Mouse (Mus musculus) forebrain, embryonic 10.5 days (tissue): ENCODE measurements at regions not wholly inside any gene's neighbourhood (a gene's known extent, or its start where the extent isn't known, plus 50 kb on each side); places are given as distances from the start of the nearest gene placed in this dataset.

Experiments used
- DNase-seq: peaks from one replicate; pipeline ENCODE4 v3.0.0-alpha.2; 2017; ENCODE audit warnings: low spot score; ENCODE audit errors: extremely low spot score
- H3K27ac ChIP-seq: fragments of 300-500 bp; sonication (generic); 2 replicates; pipeline ENCODE4 v1.5.1; 2016; ENCODE audit warnings: mild to moderate bottlenecking
- H3K27me3 ChIP-seq: fragments of 300-500 bp; sonication (generic); 2 replicates; pipeline ENCODE4 v1.6.1; 2016; ENCODE audit warnings: mild to moderate bottlenecking; ENCODE audit not compliant: poor library complexity, severe bottlenecking
- H3K36me3 ChIP-seq: fragments of 300-500 bp; sonication (generic); replicated peaks from 2 replicates; pipeline ENCODE4 v1.6.1; 2016; ENCODE audit warnings: mild to moderate bottlenecking, moderate library complexity
- H3K4me1 ChIP-seq: fragments of 300-500 bp; sonication (generic); 2 replicates; pipeline ENCODE4 v1.6.1; 2016
- H3K4me3 ChIP-seq: fragments of 300-500 bp; sonication (generic); 2 replicates; pipeline ENCODE4 v1.5.1; 2016; ENCODE audit warnings: mild to moderate bottlenecking, moderate library complexity
- H3K9me3 ChIP-seq: fragments of 300-500 bp; sonication (generic); 2 replicates; pipeline ENCODE4 v1.6.1; 2016; ENCODE audit warnings: mild to moderate bottlenecking, moderate library complexity
- WGBS: fragments of 180-500 bp; shearing (Covaris S2); methylation state at CpG from one replicate; pipeline ENCODE4 v1.1.7; 2016; 5-methylcytosine and 5-hydroxymethylcytosine counted together

GRCm38 (mm10) chr14:98767481-98767880 lies 226.6 kb downstream of the Rpl36a-ps1 start:
- 88% methylated on average over 7 of the region's 7 CpGs for WGBS
- H3K27ac ChIP-seq = no peak overlapping the region
- H3K4me3 ChIP-seq = no peak overlapping the region
- no peak for DNase-seq
- H3K27me3 ChIP-seq = no peaks in the 10 kb centered on the region
- no peaks in the 10 kb centered on the region for H3K9me3 ChIP-seq
- H3K36me3 ChIP-seq = no peaks in the 10 kb centered on the region
- no peaks in the 10 kb centered on the region for H3K4me1 ChIP-seq

- H3K4me3 ChIP-seq = no peak overlapping the region
- H3K36me3 ChIP-seq = no peaks in the 10 kb centered on the region
- H3K9me3 ChIP-seq = no peaks in the 10 kb centered on the region
- H3K27ac ChIP-seq = no peak overlapping the region
- H3K4me1 ChIP-seq = no peaks in the 10 kb centered on the region
- DNase-seq = no peak
- no peaks in the 10 kb centered on the region for H3K27me3 ChIP-seq
These were observed 228.8 kb downstream of the Rpl36a-ps1 start for GRCm38 (mm10) chr14:98765358-98765757.

GRCm38 (mm10) chr14:98750766-98751165 lies 243.4 kb downstream of the Rpl36a-ps1 start:
- 96% methylated on average over 6 of the region's 6 CpGs for WGBS
- DNase-seq = no peak
- Histone ChIP-seq H3K4me1 (no peaks in the 10 kb centered on the region), H3K9me3 (peaks cover 4% of the 10 kb centered on the region; the same call in 1 of the 2 replicates), H3K27ac (no peak overlapping the region), H3K27me3 (no peaks in the 10 kb centered on the region), H3K4me3 (no peak overlapping the region), H3K36me3 (no peaks in the 10 kb centered on the region)

- H3K27ac ChIP-seq = no peak overlapping the region
- no peaks in the 10 kb centered on the region for H3K4me1 ChIP-seq
- 91% methylated on average over 14 of the region's 14 CpGs for WGBS
- H3K36me3 ChIP-seq = no peaks in the 10 kb centered on the region
- no peaks in the 10 kb centered on the region for H3K27me3 ChIP-seq
- peaks cover 4% of the 10 kb centered on the region; the same call in 1 of the 2 replicates for H3K9me3 ChIP-seq
- no peak for DNase-seq
- no peak overlapping the region for H3K4me3 ChIP-seq
These were observed 244.8 kb downstream of the Rpl36a-ps1 start for GRCm38 (mm10) chr14:98749086-98750027.

GRCm38 (mm10) chr14:98747159-98747775 lies 246.9 kb downstream of the Rpl36a-ps1 start:
- Histone ChIP-seq H3K9me3 (peaks cover 4% of the 10 kb centered on the region; the same call in 1 of the 2 replicates), H3K4me3 (no peak overlapping the region), H3K36me3 (no peaks in the 10 kb centered on the region), H3K4me1 (no peaks in the 10 kb centered on the region), H3K27ac (no peak overlapping the region), H3K27me3 (no peaks in the 10 kb centered on the region)
- DNase-seq = no peak
- WGBS = 95% methylated on average over 16 of the region's 16 CpGs

GRCm38 (mm10) chr14:98730375-98730774 lies 263.7 kb downstream of the Rpl36a-ps1 start:
- no peak overlapping the region for H3K27ac ChIP-seq
- H3K4me1 ChIP-seq = no peaks in the 10 kb centered on the region
- no peak for DNase-seq
- 98% methylated on average over 3 of the region's 3 CpGs for WGBS
- H3K9me3 ChIP-seq = no peaks in the 10 kb centered on the region
- no peaks in the 10 kb centered on the region for H3K36me3 ChIP-seq
- no peak overlapping the region for H3K4me3 ChIP-seq
- no peaks in the 10 kb centered on the region for H3K27me3 ChIP-seq

- 78% methylated on average over 2 of the region's 2 CpGs for WGBS
- no peak overlapping the region for H3K27ac ChIP-seq
- no peak for DNase-seq
- no peaks in the 10 kb centered on the region for H3K27me3 ChIP-seq
- no peaks in the 10 kb centered on the region for H3K4me1 ChIP-seq
- H3K9me3 ChIP-seq = no peaks in the 10 kb centered on the region
- H3K4me3 ChIP-seq = no peak overlapping the region
- no peaks in the 10 kb centered on the region for H3K36me3 ChIP-seq
These were observed 265.3 kb downstream of the Rpl36a-ps1 start for GRCm38 (mm10) chr14:98728863-98729262.

GRCm38 (mm10) chr14:98722481-98722880 lies 271.6 kb downstream of the Rpl36a-ps1 start:
- DNase-seq = no peak
- 91% methylated on average over 9 of the region's 9 CpGs for WGBS
- Histone ChIP-seq H3K4me3 (no peak overlapping the region), H3K36me3 (no peaks in the 10 kb centered on the region), H3K27me3 (no peaks in the 10 kb centered on the region), H3K27ac (no peak overlapping the region), H3K4me1 (no peaks in the 10 kb centered on the region), H3K9me3 (no peaks in the 10 kb centered on the region)

GRCm38 (mm10) chr14:98721033-98721432 lies 273.1 kb downstream of the Rpl36a-ps1 start:
- 90% methylated on average over 2 of the region's 2 CpGs for WGBS

GRCm38 (mm10) chr14:98708045-98708444 lies 286.1 kb downstream of the Rpl36a-ps1 start:
- Histone ChIP-seq H3K4me1 (no peaks in the 10 kb centered on the region), H3K27ac (no peak overlapping the region), H3K36me3 (no peaks in the 10 kb centered on the region), H3K27me3 (no peaks in the 10 kb centered on the region; the same call in none of the 2 replicates), H3K4me3 (no peak overlapping the region), H3K9me3 (no peaks in the 10 kb centered on the region)
- 61% methylated on average over 2 of the region's 2 CpGs for WGBS
- DNase-seq = no peak

More at GRCm38 (mm10) chr14:98721033-98721432, 273.1 kb downstream of the Rpl36a-ps1 start:
- no peaks in the 10 kb centered on the region for H3K9me3 ChIP-seq
- no peaks in the 10 kb centered on the region for H3K36me3 ChIP-seq
- no peak overlapping the region for H3K4me3 ChIP-seq
- H3K27me3 ChIP-seq = no peaks in the 10 kb centered on the region
- H3K4me1 ChIP-seq = no peaks in the 10 kb centered on the region
- DNase-seq = no peak
- no peak overlapping the region for H3K27ac ChIP-seq

- H3K27me3 ChIP-seq = no peaks in the 10 kb centered on the region; the same call in none of the 2 replicates
- no peaks in the 10 kb centered on the region for H3K4me1 ChIP-seq
- H3K36me3 ChIP-seq = no peaks in the 10 kb centered on the region
- no peaks in the 10 kb centered on the region for H3K9me3 ChIP-seq
- H3K4me3 ChIP-seq = no peak overlapping the region
- WGBS = 90% methylated on average over 4 of the region's 4 CpGs
- no peak for DNase-seq
- no peak overlapping the region for H3K27ac ChIP-seq
These were observed 286.5 kb downstream of the Rpl36a-ps1 start for GRCm38 (mm10) chr14:98707574-98707973.

GRCm38 (mm10) chr14:98703289-98703688 lies 290.8 kb downstream of the Rpl36a-ps1 start:
- Histone ChIP-seq H3K27me3 (no peaks in the 10 kb centered on the region; the same call in 1 of the 2 replicates), H3K4me3 (no peak overlapping the region), H3K4me1 (no peaks in the 10 kb centered on the region), H3K27ac (no peak overlapping the region), H3K9me3 (no peaks in the 10 kb centered on the region), H3K36me3 (no peaks in the 10 kb centered on the region)
- DNase-seq = no peak
- WGBS = 89% methylated on average over 6 of the region's 6 CpGs

- H3K27ac ChIP-seq = no peak overlapping the region
- H3K4me3 ChIP-seq = no peak overlapping the region
- no peak for DNase-seq
- no peaks in the 10 kb centered on the region for H3K4me1 ChIP-seq
- H3K36me3 ChIP-seq = no peaks in the 10 kb centered on the region
- no peaks in the 10 kb centered on the region for H3K9me3 ChIP-seq
- WGBS = 79% methylated on average over 4 of the region's 4 CpGs
- H3K27me3 ChIP-seq = no peaks in the 10 kb centered on the region
These were observed 337.6 kb downstream of the Rpl36a-ps1 start for GRCm38 (mm10) chr14:98656533-98656932.
